Mouse (Mus musculus): ENCODE data around the gene Nek11. TPM values are rescaled to one million over a fixed set of nuclear protein-coding genes. Genes with fewer than 3 reads are reported as not detected.

Gene Nek11
- polyA plus RNA-seq (2015; fragmentation: Nextera tagmentation; extraction: Ambion mirVana): 2.6 TPM in 2 replicates

DNA sequence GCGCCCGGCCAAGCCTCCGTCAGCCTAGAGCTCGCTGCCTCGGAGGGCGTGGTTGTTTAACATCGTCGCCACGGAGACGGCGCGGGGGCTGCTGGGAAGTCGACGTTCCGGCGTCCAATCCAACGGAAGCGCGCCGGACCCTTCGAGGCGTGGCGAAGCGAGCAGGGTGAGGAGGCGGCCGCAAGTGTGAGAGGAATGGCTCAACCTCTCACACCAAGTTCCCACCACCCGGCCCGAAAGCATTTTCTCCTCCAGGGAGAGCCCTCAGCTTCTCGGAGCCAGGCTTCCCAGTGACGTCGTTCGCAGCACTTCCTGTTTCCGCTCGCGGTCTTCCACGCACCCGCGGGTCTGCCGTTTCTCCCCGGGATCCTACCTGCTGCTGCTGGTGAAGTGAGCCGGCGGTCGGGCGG is at the start of gene Nek11, which contains the start of gene Aste1:
Gene Nek11, minus strand, starts transcription at position 307 of the 410 bp plus-strand sequence.
Gene Aste1, plus strand, starts transcription at position 175 of the 410 bp plus-strand sequence.
- H3K4me3 ChIP-seq (replicated peaks): peak within 1 kb of the TSS; percentile 59
- peak within 1 kb of the TSS; percentile 55 for H3K9ac ChIP-seq (replicated peaks)
- peak within 1 kb of the TSS; percentile 74 for H3K4me2 ChIP-seq
- ATAC-seq (ENCODE audit: low FRiP score): peak; percentile 96
- peak within 1 kb of the TSS; percentile 83 for H3K27ac ChIP-seq (replicated peaks)
- peaks cover 4% of the 10 kb centered on the region; the same call in 1 of the 2 replicates for H3K36me3 ChIP-seq
- whole genome bisulfite sequencing: under 1% methylated on average over 44 of the region's 44 CpGs
- H3K4me1 ChIP-seq: peaks cover 48% of the 10 kb centered on the region
- no peaks in the 10 kb centered on the region for H3K9me3 ChIP-seq (replicated peaks)
- H3K27me3 ChIP-seq (replicated peaks): no peaks in the 10 kb centered on the region

- 97% methylated on average over 6 of the region's 6 CpGs for WGBS
- H3K9me3 ChIP-seq (replicated peaks): no peaks in the 10 kb centered on the region
- no peak overlapping the region for H3K4me2 ChIP-seq
- H3K4me1 ChIP-seq: no peaks in the 10 kb centered on the region
- H3K36me3 ChIP-seq: peaks cover 22% of the 10 kb centered on the region
- no peak overlapping the region for H3K9ac ChIP-seq (replicated peaks)
- no peak overlapping the region for H3K4me3 ChIP-seq (replicated peaks)
- no peak overlapping the region for H3K27ac ChIP-seq (replicated peaks)
- ATAC-seq (ENCODE audit: low FRiP score): no peak
- H3K27me3 ChIP-seq (replicated peaks): no peaks in the 10 kb centered on the region
Observed at GRCm38 (mm10) chr9:105408549-105408948, 13.2 kb upstream of the Nek11 start.

GRCm38 (mm10) chr9:105394720-105395119 is 604 bp downstream of the Nek11 start:
- peak overlapping the region; percentile 31; the same call in 1 of the 2 replicates for H3K9ac ChIP-seq (replicated peaks)
- no peaks in the 10 kb centered on the region for H3K27me3 ChIP-seq (replicated peaks)
- peaks cover 4% of the 10 kb centered on the region; the same call in 1 of the 2 replicates for H3K36me3 ChIP-seq
- WGBS: 11% methylated on average over 11 of the region's 11 CpGs
- H3K4me1 ChIP-seq: peaks cover 42% of the 10 kb centered on the region
- H3K4me2 ChIP-seq: peak overlapping the region; percentile 74
- ATAC-seq (ENCODE audit: low FRiP score): peak; percentile 51; the same call in 1 of the 2 replicates
- H3K9me3 ChIP-seq (replicated peaks): no peaks in the 10 kb centered on the region
- peak overlapping the region; percentile 59 for H3K4me3 ChIP-seq (replicated peaks)
- peak overlapping the region; percentile 83; the same call in 1 of the 2 replicates for H3K27ac ChIP-seq (replicated peaks)

GRCm38 (mm10) chr9:105390616-105391015 is 4.7 kb downstream of the Nek11 start:
- no peak overlapping the region for H3K4me2 ChIP-seq
- H3K4me1 ChIP-seq: peaks cover 6% of the 10 kb centered on the region
- H3K27me3 ChIP-seq (replicated peaks): no peaks in the 10 kb centered on the region
- H3K9me3 ChIP-seq (replicated peaks): no peaks in the 10 kb centered on the region
- H3K27ac ChIP-seq (replicated peaks): no peak overlapping the region
- no peak overlapping the region for H3K4me3 ChIP-seq (replicated peaks)
- WGBS: 71% methylated on average over 4 of the region's 5 CpGs
- H3K36me3 ChIP-seq: no peaks in the 10 kb centered on the region
- H3K9ac ChIP-seq (replicated peaks): no peak overlapping the region
- no peak for ATAC-seq (ENCODE audit: low FRiP score)

- Histone ChIP-seq H3K9ac (replicated peaks) (no peak overlapping the region), H3K27ac (replicated peaks) (no peak overlapping the region), H3K4me3 (replicated peaks) (no peak overlapping the region), H3K36me3 (no peaks in the 10 kb centered on the region), H3K4me2 (no peak overlapping the region), H3K4me1 (no peaks in the 10 kb centered on the region), H3K27me3 (replicated peaks) (no peaks in the 10 kb centered on the region), H3K9me3 (replicated peaks) (no peaks in the 10 kb centered on the region)
- peak; percentile 65; the same call in 1 of the 2 replicates for ATAC-seq (ENCODE audit: low FRiP score)
- 13% methylated on average over 4 of the region's 4 CpGs for WGBS
Observed at GRCm38 (mm10) chr9:105389289-105389688, 6.0 kb downstream of the Nek11 start.

GRCm38 (mm10) chr9:105387403-105387802 is 7.9 kb downstream of the Nek11 start:
- H3K27ac ChIP-seq (replicated peaks): no peak overlapping the region
- no peaks in the 10 kb centered on the region for H3K9me3 ChIP-seq (replicated peaks)
- no peak for ATAC-seq (ENCODE audit: low FRiP score)
- H3K4me3 ChIP-seq (replicated peaks): no peak overlapping the region
- H3K4me2 ChIP-seq: no peak overlapping the region
- H3K27me3 ChIP-seq (replicated peaks): no peaks in the 10 kb centered on the region
- WGBS: 83% methylated on average over 5 of the region's 5 CpGs
- H3K36me3 ChIP-seq: no peaks in the 10 kb centered on the region
- no peaks in the 10 kb centered on the region for H3K4me1 ChIP-seq
- no peak overlapping the region for H3K9ac ChIP-seq (replicated peaks)

- Histone ChIP-seq H3K27ac (replicated peaks) (no peak overlapping the region), H3K36me3 (no peaks in the 10 kb centered on the region), H3K4me1 (peaks cover 7% of the 10 kb centered on the region), H3K4me3 (replicated peaks) (no peak overlapping the region), H3K9me3 (replicated peaks) (no peaks in the 10 kb centered on the region), H3K9ac (replicated peaks) (no peak overlapping the region), H3K27me3 (replicated peaks) (no peaks in the 10 kb centered on the region), H3K4me2 (no peak overlapping the region)
- WGBS: 44% methylated on average over 8 of the region's 8 CpGs
- ATAC-seq (ENCODE audit: low FRiP score): peak; percentile 63
Observed at GRCm38 (mm10) chr9:105379533-105380145, 15.7 kb downstream of the Nek11 start.

DNA sequence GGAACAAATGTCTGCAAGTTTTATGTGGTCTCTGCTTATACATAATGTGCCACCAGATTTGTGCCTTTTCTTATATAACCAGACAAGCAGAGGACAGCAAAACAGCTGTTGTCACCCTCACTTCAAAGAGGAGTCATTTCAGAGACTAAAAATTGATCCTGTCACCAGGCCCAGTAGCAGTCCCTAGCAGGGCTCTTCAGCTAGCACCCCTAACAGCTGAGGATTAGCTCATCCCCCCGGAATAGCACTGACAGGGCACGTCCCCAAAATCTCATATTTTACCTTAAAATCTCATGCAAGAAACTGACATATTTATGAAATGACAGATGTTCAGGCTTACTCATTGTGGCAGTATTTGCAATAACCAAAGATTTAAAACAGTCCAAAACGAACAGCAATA is 17.7 kb downstream of the Nek11 start:
- Histone ChIP-seq H3K27me3 (replicated peaks) (no peaks in the 10 kb centered on the region), H3K9ac (replicated peaks) (no peak overlapping the region), H3K27ac (replicated peaks) (no peak overlapping the region), H3K36me3 (no peaks in the 10 kb centered on the region), H3K4me3 (replicated peaks) (no peak overlapping the region), H3K4me2 (no peak overlapping the region), H3K4me1 (peaks cover 7% of the 10 kb centered on the region), H3K9me3 (replicated peaks) (no peaks in the 10 kb centered on the region)
- 76% methylated on average over 3 of the region's 3 CpGs for WGBS
- no peak for ATAC-seq (ENCODE audit: low FRiP score)

DNA sequence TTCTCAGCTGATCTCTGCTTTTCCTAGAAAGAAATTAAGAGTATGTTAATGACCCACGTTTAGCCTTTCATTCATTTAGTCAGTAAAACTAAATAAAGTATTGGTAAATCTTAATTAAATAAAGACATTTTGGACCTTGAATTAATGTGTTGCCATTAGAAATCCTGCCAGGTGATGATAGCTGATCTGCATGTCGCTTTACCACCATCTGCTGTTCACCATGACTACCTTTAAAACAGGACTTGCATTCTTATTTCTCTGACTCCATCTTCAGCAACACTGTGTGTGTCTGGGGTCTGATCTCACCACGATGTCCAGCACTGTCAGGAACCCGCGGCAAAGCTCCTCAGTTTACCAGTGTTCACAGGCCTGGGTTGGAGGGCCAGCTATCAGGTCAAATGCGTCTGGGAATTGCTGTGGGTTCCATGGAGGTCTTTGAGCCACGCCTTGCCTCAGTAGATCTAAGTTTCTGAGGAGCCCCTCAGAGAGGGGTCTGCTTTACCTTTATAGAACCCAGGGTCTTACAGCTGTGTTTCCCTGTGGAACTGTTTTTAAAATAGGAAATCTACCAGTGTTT is 18.3 kb downstream of the Nek11 start:
- 72% methylated on average over 7 of the region's 7 CpGs for WGBS
- Histone ChIP-seq H3K9me3 (replicated peaks) (no peaks in the 10 kb centered on the region), H3K27ac (replicated peaks) (no peak overlapping the region), H3K36me3 (no peaks in the 10 kb centered on the region), H3K4me1 (peaks cover 7% of the 10 kb centered on the region), H3K27me3 (replicated peaks) (no peaks in the 10 kb centered on the region), H3K4me3 (replicated peaks) (no peak overlapping the region), H3K4me2 (no peak overlapping the region), H3K9ac (replicated peaks) (no peak overlapping the region)
- ATAC-seq (ENCODE audit: low FRiP score): peak; percentile 57; the same call in 1 of the 2 replicates

- ATAC-seq (ENCODE audit: low FRiP score): no peak
- Histone ChIP-seq H3K27ac (replicated peaks) (no peak overlapping the region), H3K36me3 (no peaks in the 10 kb centered on the region), H3K27me3 (replicated peaks) (no peaks in the 10 kb centered on the region), H3K4me3 (replicated peaks) (no peak overlapping the region), H3K4me2 (no peak overlapping the region), H3K4me1 (peaks cover 7% of the 10 kb centered on the region), H3K9ac (replicated peaks) (no peak overlapping the region), H3K9me3 (replicated peaks) (no peaks in the 10 kb centered on the region)
- 73% methylated on average over 7 of the region's 7 CpGs for WGBS
Observed at GRCm38 (mm10) chr9:105376411-105376810, 18.9 kb downstream of the Nek11 start.

DNA sequence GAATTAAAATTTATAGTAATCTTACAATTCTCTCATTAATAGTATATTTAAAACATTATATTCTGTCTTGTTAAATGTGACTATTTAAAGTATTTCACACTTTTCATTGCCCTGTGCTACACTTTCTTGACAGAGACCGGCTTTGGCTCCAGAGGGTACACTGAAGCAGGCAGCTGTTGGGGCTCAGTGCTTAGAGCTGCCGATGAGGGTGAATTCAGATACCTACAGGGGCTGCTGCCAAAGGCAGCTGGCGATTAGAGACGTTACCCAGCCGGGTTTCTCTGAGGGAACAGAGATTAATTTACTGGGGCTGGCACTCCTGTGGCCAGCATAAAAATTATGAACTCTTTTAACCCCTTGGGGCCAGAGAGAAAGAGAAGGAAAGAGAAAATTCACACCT is 21.0 kb downstream of the Nek11 start:
- ATAC-seq (ENCODE audit: low FRiP score): no peak
- Histone ChIP-seq H3K9me3 (replicated peaks) (no peaks in the 10 kb centered on the region), H3K4me3 (replicated peaks) (no peak overlapping the region)

GRCm38 (mm10) chr9:105368605-105369004 is 26.7 kb downstream of the Nek11 start:
- H3K27ac ChIP-seq (replicated peaks): no peak overlapping the region
- 0 out of 2 replicates have a peak, but pooled peaks cover 2% of the 10 kb centered on the region for H3K4me1 ChIP-seq
- no peak overlapping the region for H3K4me2 ChIP-seq
- no peaks in the 10 kb centered on the region for H3K9me3 ChIP-seq (replicated peaks)
- no peaks in the 10 kb centered on the region for H3K27me3 ChIP-seq (replicated peaks)
- no peak overlapping the region for H3K4me3 ChIP-seq (replicated peaks)
- H3K36me3 ChIP-seq: no peaks in the 10 kb centered on the region
- WGBS: 84% methylated on average over 3 of the region's 3 CpGs
- H3K9ac ChIP-seq (replicated peaks): no peak overlapping the region
- no peak for ATAC-seq (ENCODE audit: low FRiP score)

More for the DNA sequence above, 21.0 kb downstream of the Nek11 start:
- Histone ChIP-seq H3K4me1 (no peaks in the 10 kb centered on the region), H3K4me2 (no peak overlapping the region), H3K9ac (replicated peaks) (no peak overlapping the region), H3K36me3 (no peaks in the 10 kb centered on the region), H3K27me3 (replicated peaks) (no peaks in the 10 kb centered on the region), H3K27ac (replicated peaks) (no peak overlapping the region)
- WGBS: 34% methylated on average over 5 of the region's 5 CpGs
